ENCODE assay signal across 8 mouse cellular contexts in the genomic region with DNA sequence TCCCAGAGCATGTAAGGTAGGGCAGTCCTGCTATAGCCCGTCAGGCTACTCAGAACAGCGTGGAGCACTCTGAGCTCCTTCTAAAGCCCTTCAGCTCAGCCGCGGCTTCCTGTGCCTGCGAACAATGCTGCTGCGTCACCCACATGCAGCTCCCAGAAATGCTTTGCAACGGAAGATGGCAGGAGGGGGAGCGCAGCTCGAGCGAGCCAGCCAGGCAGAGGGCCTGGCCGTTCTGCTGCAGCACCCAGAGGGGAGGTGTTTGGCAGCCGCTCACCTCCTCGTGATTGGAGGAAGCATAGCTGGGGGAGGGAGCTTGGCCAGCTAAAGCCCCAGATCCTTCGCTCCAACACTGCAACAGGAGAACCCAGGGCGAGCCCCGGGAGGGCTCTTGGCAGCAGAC. TPM values are rescaled to one million over a fixed set of nuclear protein-coding genes. Genes with fewer than 3 reads are reported as not detected.
DNase-seq lines count a peak whose midpoint lies in the region; ATAC-seq and TF ChIP-seq lines count a peak whose summit lies in the region.

No protein-coding gene starts in this region.

- peak overlapping the region; percentile 69 for H3K27ac ChIP-seq in bone marrow, adult 2 months (ENCODE audit: control insufficient read depth, insufficient read depth, low read depth, low read length, poor library complexity)
- peak overlapping the region; percentile 93 for H3K27ac ChIP-seq in embryonic facial prominence, embryonic 15.5 days (replicated peaks)
- H3K27ac ChIP-seq in limb, embryonic 14.5 days (replicated peaks; ENCODE audit: low read depth, low read length): peak overlapping the region; percentile 92
- peak overlapping the region; percentile 73 for H3K27ac ChIP-seq in midbrain, postnatal 0 days (ENCODE audit: low read depth, low read length)

- H3K27me3 ChIP-seq in embryonic facial prominence, embryonic 15.5 days: no peaks in the 10 kb centered on the region
- no peaks in the 10 kb centered on the region for H3K27me3 ChIP-seq in limb, embryonic 14.5 days (ENCODE audit: control insufficient read depth, insufficient read depth, low read length)
- no peaks in the 10 kb centered on the region for H3K27me3 ChIP-seq in midbrain, postnatal 0 days (ENCODE audit: insufficient read depth, low read length)

- peak overlapping the region; percentile 37 for H3K9ac ChIP-seq in embryonic facial prominence, embryonic 15.5 days
- H3K9ac ChIP-seq in limb, embryonic 14.5 days (ENCODE audit: low read depth, low read length, severe bottlenecking): peak overlapping the region; percentile 66
- peak overlapping the region; percentile 63 for H3K9ac ChIP-seq in midbrain, postnatal 0 days (replicated peaks; ENCODE audit: low read length, poor library complexity, severe bottlenecking)

- H3K4me3 ChIP-seq in bone marrow, adult 2 months (replicated peaks; ENCODE audit: control insufficient read depth, low read depth, low read length): peak overlapping the region; percentile 80
- H3K4me3 ChIP-seq in embryonic facial prominence, embryonic 15.5 days (replicated peaks): peak overlapping the region; percentile 54
- H3K4me3 ChIP-seq in limb, embryonic 14.5 days (replicated peaks; ENCODE audit: low read length): peak overlapping the region; percentile 58
- peak overlapping the region; percentile 49 for H3K4me3 ChIP-seq in midbrain, postnatal 0 days (ENCODE audit: low read depth, low read length)

- no peak for TF ChIP-seq CTCF in bone marrow, adult 2 months (IDR thresholded peaks at IDR 0.05; ENCODE audit: control insufficient read depth, insufficient read depth, low read length)
- peak; percentile 47 for TF ChIP-seq CTCF in midbrain, postnatal 0 days (IDR thresholded peaks at IDR 0.05)

- H3K4me1 ChIP-seq in bone marrow, adult 2 months (ENCODE audit: control insufficient read depth, insufficient read depth, low read length): peaks cover 2% of the 10 kb centered on the region; the same call in 1 of the 2 replicates
- peaks cover 26% of the 10 kb centered on the region for H3K4me1 ChIP-seq in embryonic facial prominence, embryonic 15.5 days
- H3K4me1 ChIP-seq in limb, embryonic 14.5 days (ENCODE audit: control insufficient read depth, insufficient read depth, low read length): peaks cover 21% of the 10 kb centered on the region
- peaks cover 17% of the 10 kb centered on the region for H3K4me1 ChIP-seq in midbrain, postnatal 0 days (ENCODE audit: insufficient read depth, low read length)

- peak; percentile 80; the same call in 1 of the 2 replicates for TF ChIP-seq POLR2A in bone marrow, adult 2 months (IDR thresholded peaks at IDR 0.05; ENCODE audit: borderline replicate concordance, control insufficient read depth, low read depth, low read length)
- TF ChIP-seq POLR2A in limb, embryonic 14.5 days (IDR thresholded peaks at IDR 0.05; ENCODE audit: borderline replicate concordance, extremely low read depth, insufficient read depth, insufficient read length): peak; percentile 91; the same call in 1 of the 2 replicates

- peak; percentile 97 for DNase-seq in 416B (ENCODE audit: low read depth)
- DNase-seq in heart, adult 8-10 months (ENCODE audit: low spot score): peak; percentile 98
- peak; percentile 97 for DNase-seq in kidney, adult 9 months
- DNase-seq in limb, embryonic 14.5 days (ENCODE audit: low spot score): peak; percentile 98
- peak; percentile 97 for DNase-seq in midbrain, postnatal 0 days (ENCODE audit: low spot score)
- DNase-seq in spleen, postnatal 14 days (ENCODE audit: low spot score in 2 of 2): peak; percentile 74 to 77

- peaks cover 24% of the 10 kb centered on the region for H3K36me3 ChIP-seq in embryonic facial prominence, embryonic 15.5 days
- H3K36me3 ChIP-seq in limb, embryonic 14.5 days (ENCODE audit: control insufficient read depth, insufficient read depth, low read length): peaks cover 38% of the 10 kb centered on the region
- peaks cover 6% of the 10 kb centered on the region for H3K36me3 ChIP-seq in midbrain, postnatal 0 days (ENCODE audit: insufficient read depth, low read length)

- ATAC-seq in embryonic facial prominence, embryonic 15.5 days (ENCODE audit: insufficient number of reproducible peaks, low FRiP score, low TSS enrichment, low read depth): peak; percentile 99
- peak; percentile 98 for ATAC-seq in limb, embryonic 14.5 days (ENCODE audit: low FRiP score, low read depth)
- peak; percentile 97 for ATAC-seq in midbrain, postnatal 0 days (ENCODE audit: low FRiP score)

- no peaks in the 10 kb centered on the region for H3K9me3 ChIP-seq in embryonic facial prominence, embryonic 15.5 days (replicated peaks)
- no peaks in the 10 kb centered on the region for H3K9me3 ChIP-seq in limb, embryonic 14.5 days (ENCODE audit: control insufficient read depth, low read length)
- H3K9me3 ChIP-seq in midbrain, postnatal 0 days (ENCODE audit: low read length): no peaks in the 10 kb centered on the region

- peak overlapping the region; percentile 61 for H3K4me2 ChIP-seq in embryonic facial prominence, embryonic 15.5 days (replicated peaks)
- peak overlapping the region; percentile 59 for H3K4me2 ChIP-seq in limb, embryonic 14.5 days (replicated peaks; ENCODE audit: low read depth, low read length, severe bottlenecking)
- H3K4me2 ChIP-seq in midbrain, postnatal 0 days (ENCODE audit: low read depth, low read length, poor library complexity, severe bottlenecking): peak overlapping the region; percentile 87

- under 1% methylated on average over 16 of the region's 16 CpGs for WGBS in bone marrow, adult 2 months
- WGBS in embryonic facial prominence, embryonic 15.5 days: 0% methylated on average over 16 of the region's 16 CpGs
- WGBS in limb, embryonic 14.5 days: under 1% methylated on average over 16 of the region's 16 CpGs
- WGBS in midbrain, postnatal 0 days: 0% methylated on average over 16 of the region's 16 CpGs

RNA-seq across cellular contexts. Expression of a gene that starts 27.8 kb away (rescaled TPM):
- 153 and 243 TPM in 2 replicates for polyA plus RNA-seq in bone marrow, adult 2 months (2011; ENCODE audit: insufficient read depth, insufficient read length, low replicate concordance, missing spikeins)
- 20.1 and 24.4 TPM in 2 replicates for polyA plus RNA-seq in embryonic facial prominence, embryonic 15.5 days (2015; fragmentation: Nextera tagmentation; extraction: Ambion mirVana)
- 10 to 100 TPM; 48.7 to 55.9 (median 50.7) TPM for total RNA-seq in heart, adult 8-10 months (2022)
- 83.6 and 92.1 TPM in 2 replicates for polyA plus RNA-seq in limb, embryonic 14.5 days (2012; rRNA removed)
- 22.3 and 22.9 TPM in 2 replicates for polyA plus RNA-seq in limb, embryonic 14.5 days (2014; fragmentation: Nextera tagmentation; extraction: Ambion mirVana)
- total RNA-seq in midbrain, postnatal 0 days (2014; rRNA removed): 152 and 257 TPM in 2 replicates
- polyA plus RNA-seq in midbrain, postnatal 0 days (2015; fragmentation: Nextera tagmentation; extraction: Ambion mirVana): 27.0 and 29.6 TPM in 2 replicates

RNA-seq across cellular contexts. Expression of a gene that starts 50.9 kb away (rescaled TPM):
- polyA plus RNA-seq in bone marrow, adult 2 months (2011; ENCODE audit: insufficient read depth, insufficient read length, low replicate concordance, missing spikeins): 8.4 and 53.2 TPM in 2 replicates
- polyA plus RNA-seq in embryonic facial prominence, embryonic 15.5 days (2015; fragmentation: Nextera tagmentation; extraction: Ambion mirVana): 13.0 and 13.7 TPM in 2 replicates
- 1 to 10 TPM in 1 of 4 experiments, under 1 TPM in 3; 0.59 to 2.1 (median 0.80) TPM for total RNA-seq in heart, adult 8-10 months (2022)
- 25.2 and 33.2 TPM in 2 replicates for polyA plus RNA-seq in limb, embryonic 14.5 days (2012; rRNA removed)
- 10.2 and 11.5 TPM in 2 replicates for polyA plus RNA-seq in limb, embryonic 14.5 days (2014; fragmentation: Nextera tagmentation; extraction: Ambion mirVana)
- 92.2 and 106 TPM in 2 replicates for total RNA-seq in midbrain, postnatal 0 days (2014; rRNA removed)
- polyA plus RNA-seq in midbrain, postnatal 0 days (2015; fragmentation: Nextera tagmentation; extraction: Ambion mirVana): 79.1 and 84.8 TPM in 2 replicates

Comparison
In these comparisons a context has a peak if more than half of its experiments do, and no peak if none do; other contexts are left out.
1. Peak in every context shown above with its lines: DNase-seq, ATAC-seq, H3K4me3 ChIP-seq and H3K27ac ChIP-seq.